Mouse (Mus musculus): ENCODE measurements around the gene Cbx8. TPM values are rescaled to one million over a fixed set of nuclear protein-coding genes. Genes with fewer than 3 reads are reported as not detected.

The Cbx8 gene
- total RNA-seq, 2 experiments from 2014 or later, result 12.9 to 15.4 TPM

- DNase-seq (ENCODE audit: low spot score in 2 of 2), result no peak
- intact Hi-C loops (cut with DNase I), result no loop called here
Observed at GRCm38 (mm10) chr11:119014455-119014854, 26.3 kb downstream of the Cbx8 start.

DNA sequence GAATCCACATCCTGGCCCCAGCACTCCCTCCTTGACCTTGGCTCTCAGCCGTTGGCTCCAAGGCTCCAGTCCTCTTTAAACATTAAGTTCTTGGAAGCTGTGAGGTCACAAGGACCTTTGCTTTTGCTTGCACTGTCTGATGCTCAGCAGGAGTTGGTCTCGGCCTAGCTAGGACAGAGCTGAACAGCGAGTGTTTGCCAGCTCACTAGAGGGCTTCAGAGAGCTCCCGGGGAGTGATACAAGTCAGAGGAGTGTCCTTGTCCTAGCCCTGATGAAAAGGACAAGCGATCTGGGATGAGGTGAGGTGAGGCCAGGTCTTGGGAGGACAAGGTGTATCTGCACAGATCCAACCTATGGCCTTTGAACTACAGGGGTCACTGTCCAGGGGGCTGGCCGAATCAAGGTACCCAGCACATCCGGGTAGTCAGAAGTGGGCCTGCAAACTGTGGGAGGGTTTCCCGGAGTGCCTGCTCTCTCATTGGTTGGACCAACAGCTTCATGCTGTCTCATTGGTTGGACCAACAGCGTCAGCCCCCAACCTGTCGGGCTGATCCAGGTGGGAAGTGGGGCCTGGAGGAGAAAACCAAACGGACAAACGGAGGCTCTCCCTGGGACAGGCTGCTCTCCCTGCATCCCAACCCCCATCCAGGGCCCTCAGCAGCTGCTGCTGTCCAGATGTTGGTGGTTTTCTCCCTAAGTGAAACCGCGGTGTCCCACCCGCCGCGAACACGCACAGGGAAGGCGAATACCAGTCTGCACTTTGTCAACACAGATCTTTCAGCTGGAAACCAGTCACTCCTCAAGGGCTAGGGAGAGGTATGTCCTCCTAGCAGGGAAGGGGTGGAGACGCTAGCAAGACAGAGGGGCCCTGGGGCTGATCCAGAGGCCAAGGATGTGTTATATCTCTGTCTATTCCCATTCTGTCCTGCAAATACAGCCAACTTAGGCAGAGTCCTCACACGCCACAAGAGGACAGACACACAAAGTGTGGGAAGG lies 33.0 kb downstream of the Cbx8 start:
- intact Hi-C loops (cut with DNase I), result no loop called here
- no peak for DNase-seq (ENCODE audit: low spot score in 2 of 2)

DNA sequence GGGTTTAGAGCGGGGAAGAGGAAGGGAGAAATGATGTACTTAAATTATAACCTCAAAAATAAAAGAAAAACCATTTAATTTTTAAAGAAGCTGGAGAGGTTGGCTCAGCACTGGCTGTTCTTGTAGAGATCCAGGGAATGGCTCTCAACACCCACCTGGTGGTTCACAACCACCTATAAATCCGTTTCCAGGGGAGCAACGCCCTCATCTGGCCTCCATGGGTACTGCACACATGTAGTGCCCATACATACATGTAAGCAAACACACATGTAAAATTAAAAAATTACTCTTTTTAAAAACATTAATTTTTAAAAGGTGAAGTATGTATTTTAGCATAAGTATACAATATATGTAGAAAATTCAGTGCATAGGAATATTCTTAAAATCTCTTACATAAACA lies 34.3 kb downstream of the Cbx8 start:
- no peak for DNase-seq (ENCODE audit: low spot score in 2 of 2)
- intact Hi-C loops (cut with DNase I), result no loop called here

DNA sequence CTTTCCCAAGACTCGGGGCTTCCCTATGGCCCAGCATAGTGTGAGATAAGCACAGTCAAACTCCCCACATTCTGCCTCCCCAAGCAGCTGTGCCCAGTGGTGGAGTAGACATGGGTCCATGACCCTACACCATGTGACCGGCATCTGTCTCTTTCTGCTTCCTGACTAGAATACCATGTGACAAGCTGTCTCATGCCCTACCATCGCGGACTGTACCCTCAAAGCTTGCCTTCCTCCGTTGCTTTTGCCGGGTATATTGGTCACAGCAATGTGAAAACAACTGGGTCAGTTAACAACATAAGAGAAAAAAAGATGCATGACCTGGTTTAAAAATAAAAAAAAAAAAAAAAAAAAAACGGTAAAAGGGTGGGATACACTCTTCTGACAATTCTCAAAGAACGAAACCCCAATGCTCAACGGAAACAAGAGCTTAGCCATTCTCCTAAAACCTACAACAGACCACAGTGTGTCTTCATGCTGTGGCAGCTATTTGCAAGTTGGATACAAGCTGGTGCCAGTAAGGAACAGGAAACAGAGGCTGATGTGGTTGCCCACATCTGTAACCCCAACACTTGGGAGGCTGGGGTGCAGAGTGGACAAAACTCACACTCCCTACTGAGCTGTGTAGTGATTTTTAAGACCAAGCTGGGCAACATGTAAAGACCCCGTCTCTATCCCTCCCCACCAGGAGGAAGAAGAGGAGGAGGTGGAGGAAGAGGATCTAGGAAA lies 35.1 kb downstream of the Cbx8 start:
- intact Hi-C loops (cut with DNase I), result no loop called here
- no peak for DNase-seq (ENCODE audit: low spot score in 2 of 2)

- intact Hi-C loops (cut with DNase I), result no loop called here
- no peak for DNase-seq (ENCODE audit: low spot score in 2 of 2)
Observed at GRCm38 (mm10) chr11:119001493-119002128, 39.2 kb downstream of the Cbx8 start.

GRCm38 (mm10) chr11:119000877-119001276 lies 39.9 kb downstream of the Cbx8 start:
- intact Hi-C loops (cut with DNase I), result no loop called here
- no peak for DNase-seq (ENCODE audit: low spot score in 2 of 2)

GRCm38 (mm10) chr11:118999361-118999804 lies 41.4 kb downstream of the Cbx8 start:
- intact Hi-C loops (cut with DNase I), result loop anchor here (2.0 to 5.0 kb wide), 2 partner anchors 23 to 38 kb away; partner anchors contain the start of gene Cbx2
- peak; percentile 37 to 63 for DNase-seq (ENCODE audit: low spot score in 2 of 2)

DNA sequence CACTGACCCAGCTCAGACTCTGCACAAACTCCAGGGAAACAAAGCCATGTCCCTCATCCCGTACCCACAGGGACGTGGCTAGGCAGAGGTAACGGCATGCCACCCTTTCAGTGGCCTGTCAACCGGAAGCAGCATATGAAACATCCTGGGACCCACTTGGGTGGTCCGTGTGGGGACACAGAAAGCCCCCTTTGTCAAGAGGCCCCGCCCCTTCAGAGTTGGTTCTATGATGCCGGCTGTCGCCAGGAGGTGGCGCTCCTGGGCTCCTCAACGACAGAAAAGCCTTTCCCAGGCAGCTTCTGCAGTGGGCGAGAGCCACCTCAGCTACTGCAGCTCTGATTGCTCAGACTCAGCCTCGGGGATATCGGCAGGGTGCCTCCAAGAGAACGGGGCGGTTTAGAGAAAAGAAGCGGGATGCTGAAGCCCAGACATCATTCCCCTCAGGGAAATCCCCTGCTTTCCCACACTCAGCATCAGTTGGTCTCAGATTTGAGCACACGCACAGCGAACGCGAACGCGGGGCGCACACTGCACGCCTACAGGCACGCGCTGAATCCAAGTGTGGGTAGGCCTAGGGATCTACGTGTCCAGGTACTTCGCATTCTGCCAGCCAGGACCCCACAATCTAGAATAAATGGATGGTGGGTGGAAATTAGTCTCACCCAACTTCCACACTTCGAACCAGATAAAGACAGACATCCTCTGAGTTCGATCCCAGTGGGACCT lies 42.1 kb downstream of the Cbx8 start:
- DNase-seq (ENCODE audit: low spot score in 2 of 2), result peak; percentile 91 to 93
- intact Hi-C loops (cut with DNase I), result loop anchor here (2.0 to 5.0 kb wide), 2 partner anchors 24 to 39 kb away; partner anchors contain the start of gene Cbx2

DNA sequence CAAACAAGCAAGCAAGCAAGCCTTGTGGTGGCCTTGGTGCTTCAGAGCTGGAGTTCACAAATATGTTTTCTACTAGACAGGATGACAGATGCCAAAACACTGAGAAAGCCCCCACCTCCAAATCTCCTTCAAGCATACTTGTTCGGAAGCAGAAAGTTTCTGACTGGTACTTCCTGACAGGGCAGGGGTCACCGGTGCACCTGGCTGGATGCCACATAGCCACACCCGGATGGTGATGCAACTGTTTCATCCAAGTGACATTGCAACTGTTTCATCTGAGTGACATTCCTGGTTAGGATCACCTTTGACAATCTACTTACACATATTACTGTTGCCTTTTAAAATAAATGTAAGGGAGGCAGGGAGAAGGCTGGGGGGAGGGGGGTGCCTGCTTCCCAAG lies 43.6 kb downstream of the Cbx8 start:
- intact Hi-C loops (cut with DNase I), result loop anchor here (5.0 kb wide), 1 partner anchor 40 kb away; no protein-coding TSS in a partner anchor
- no peak for DNase-seq (ENCODE audit: low spot score in 2 of 2)

- DNase-seq (ENCODE audit: low spot score in 2 of 2), result no peak
Observed at GRCm38 (mm10) chr11:118995448-118995847, 45.3 kb downstream of the Cbx8 start.

DNA sequence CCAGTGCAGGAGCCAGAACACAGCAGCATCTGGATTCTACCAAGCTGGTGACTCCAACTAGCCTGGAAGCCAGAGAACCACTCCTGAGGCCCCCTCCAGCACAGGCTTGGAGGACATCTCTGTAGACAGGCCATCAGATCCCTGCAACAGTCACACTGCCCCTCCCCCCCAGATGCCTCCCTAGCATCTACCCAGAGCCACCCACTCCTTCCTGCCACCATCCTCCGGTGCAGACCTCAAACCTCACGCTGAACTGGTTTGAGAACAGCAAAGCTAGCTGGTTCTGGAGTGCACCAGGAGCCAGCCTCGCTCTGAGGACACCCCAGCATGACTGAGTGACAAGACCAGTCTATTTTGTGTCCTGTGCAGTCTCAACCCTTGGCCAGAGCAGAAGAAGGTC lies 48.0 kb downstream of the Cbx8 start:
- peak in 1 of 2 experiments; percentile 19 for DNase-seq (ENCODE audit: low spot score in 2 of 2)
- intact Hi-C loops (cut with DNase I), result no loop called here

More at GRCm38 (mm10) chr11:118995448-118995847, 45.3 kb downstream of the Cbx8 start:
- intact Hi-C loops (cut with DNase I), result loop anchor here (5.0 kb wide), 1 partner anchor 42 kb away; no protein-coding TSS in a partner anchor

DNA sequence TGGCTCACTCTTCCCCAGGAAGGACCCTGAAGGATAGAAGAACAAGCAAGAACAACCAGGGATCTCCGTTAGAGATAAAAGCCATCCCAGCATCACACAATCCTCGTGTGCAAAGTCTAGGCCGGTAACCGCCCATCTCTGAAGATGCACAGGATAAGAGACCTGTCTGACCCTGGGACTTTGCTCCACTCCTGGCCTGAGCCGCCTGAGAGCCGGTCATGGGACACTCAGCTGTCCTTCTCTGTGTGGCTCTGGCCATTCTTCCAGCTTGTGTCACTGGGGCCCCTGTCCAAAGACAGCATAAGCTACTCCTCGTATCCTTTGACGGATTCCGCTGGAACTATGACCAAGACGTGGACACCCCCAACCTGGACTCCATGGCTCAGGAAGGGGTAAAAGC lies 52.8 kb downstream of the Cbx8 start, which contains the start of gene Enpp7:
Gene Enpp7 (plus strand): TSS at position 190 of the 400 bp plus-strand sequence.
- intact Hi-C loops (cut with DNase I), result loop anchor here (10.0 kb wide), 1 partner anchor 533 kb away; no protein-coding TSS in a partner anchor
- DNase-seq (ENCODE audit: low spot score in 2 of 2), result no peak

Other genes with a start within 250 kb of the Cbx8 start
- 100 to 1,000 TPM; 297 to 325 TPM for gene Rbfox3, start 129.4 kb downstream of the Cbx8 start, total RNA-seq (2021)
- not detected for gene Enpp7, start 52.8 kb downstream of the Cbx8 start, total RNA-seq (2021)
- 1 to 10 TPM; 2.4 to 3.4 TPM for gene Cbx2, start 18.0 kb downstream of the Cbx8 start, total RNA-seq (2021)
- gene Cbx4, start 45.3 kb upstream of the Cbx8 start, total RNA-seq (2021), result 10 to 100 TPM; 63.2 to 74.0 TPM
- 10 to 100 TPM; 51.3 to 56.4 TPM for gene Tbc1d16, start 187.5 kb upstream of the Cbx8 start, total RNA-seq (2021)
- gene Ccdc40, start 187.6 kb upstream of the Cbx8 start, total RNA-seq (2021), result 1 to 10 TPM; 1.1 to 1.8 TPM
- 100 to 1,000 TPM; 142 to 157 TPM for gene Gaa, start 226.9 kb upstream of the Cbx8 start, total RNA-seq (2021)

Data from left cerebral cortex, postnatal 14 days (tissue).